Mouse (Mus musculus): Measurements from ENCODE around the gene Vmn1r197.
"Not testable (repeated sequence)": the region's sequence is repeated elsewhere in the genome, so short reads cannot be mapped to it uniquely, and the experiment has no call there.

DNA sequence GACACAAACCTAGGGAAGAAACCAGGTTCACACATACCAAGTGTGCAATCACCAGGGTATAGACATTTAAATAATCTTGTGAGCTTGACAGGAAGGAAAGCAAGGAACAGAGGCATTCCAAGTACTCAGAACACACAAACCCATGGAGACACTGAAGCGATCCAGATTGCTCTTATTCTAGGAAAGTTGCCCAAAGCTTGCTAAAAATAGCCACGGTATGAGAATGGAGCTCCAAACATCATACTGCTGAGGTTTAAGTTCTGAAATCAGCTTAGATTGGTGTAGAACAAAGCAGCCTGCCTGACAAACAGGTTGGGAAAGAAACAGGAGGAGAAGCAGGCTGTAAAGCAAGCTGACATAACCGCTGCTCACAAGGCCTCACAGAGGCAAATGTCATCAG, 56.7 kb downstream of the Vmn1r197 start:
- TF ChIP-seq CTCF (IDR thresholded peaks at IDR 0.05; ENCODE audit: low read depth, low read length); POLR2A (IDR thresholded peaks at IDR 0.05; ENCODE audit: extremely low read depth, insufficient read depth, low read length): not testable (repeated sequence)

Measured in liver, adult 2 months (tissue).